Mouse (Mus musculus): ENCODE results near the gene Ing3.

- no peak for TF ChIP-seq CTCF (IDR thresholded peaks at IDR 0.05; ENCODE audit: control insufficient read depth, insufficient read depth, insufficient replicate concordance, low read depth, low read length)
- no peak for TF ChIP-seq POLR2A (IDR thresholded peaks at IDR 0.05; ENCODE audit: control insufficient read depth, low read depth, low read length)
These were observed 38.2 kb downstream of the Ing3 start for GRCm38 (mm10) chr6:21987554-21987953.
